Mouse (Mus musculus): ENCODE data around the gene Ap1s3. TPM values are rescaled to one million over a fixed set of nuclear protein-coding genes. Genes with fewer than 3 reads are reported as not detected.
A peak's percentile ranks its signal among the peaks of the same experiment; 100 is the strongest.

Gene Ap1s3
- polyA plus RNA-seq, 1 experiment from 2014 or later: 0.53 TPM

DNA sequence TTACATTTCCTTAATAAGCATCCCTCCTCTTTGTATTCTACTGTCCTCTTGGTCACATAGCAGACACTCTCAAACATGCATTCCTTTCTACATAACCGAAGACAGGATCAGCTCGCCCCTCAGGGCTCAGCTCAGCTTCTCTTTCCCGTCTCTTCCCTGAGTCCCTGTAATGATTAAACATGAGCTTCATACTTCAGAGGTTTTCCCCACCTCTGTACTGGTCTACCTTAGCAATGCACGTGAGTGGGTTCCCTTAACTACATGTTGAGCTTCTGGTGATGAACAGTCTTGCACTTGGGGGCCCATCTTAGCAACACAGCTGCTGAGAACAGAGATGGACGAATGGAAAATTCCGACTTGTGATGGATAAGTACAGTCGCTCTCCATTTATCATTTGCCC is 12.2 kb downstream of the Ap1s3 start:
- 77% methylated on average over 7 of the region's 7 CpGs for WGBS

DNA sequence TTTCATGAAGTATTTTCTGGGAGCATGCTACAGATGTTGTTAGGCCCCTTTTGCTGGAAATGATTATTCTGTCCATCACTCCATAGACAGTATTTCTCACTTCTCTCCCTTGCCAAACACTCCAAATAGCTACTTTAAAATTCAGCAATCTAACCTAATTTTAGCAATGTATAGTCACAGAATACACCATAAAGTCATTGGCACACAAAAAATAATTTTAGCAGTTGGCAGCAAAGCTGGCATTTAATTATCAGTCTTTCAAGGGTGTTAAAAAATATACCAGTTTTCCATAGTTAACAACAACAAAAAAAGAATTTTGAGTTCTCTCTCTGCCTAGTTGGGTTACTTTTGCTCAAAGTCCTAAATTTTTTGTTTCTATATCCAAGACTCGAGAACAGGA is 14.4 kb downstream of the Ap1s3 start:
- WGBS: 37% methylated on average over 1 of the region's 1 CpGs
- Histone ChIP-seq H3K4me3 (replicated peaks) (no peak overlapping the region), H3K4me1 (no peaks in the 10 kb centered on the region), H3K27me3 (replicated peaks) (no peaks in the 10 kb centered on the region), H3K36me3 (no peaks in the 10 kb centered on the region), H3K9ac (no peak overlapping the region), H3K4me2 (no peak overlapping the region), H3K9me3 (no peaks in the 10 kb centered on the region), H3K27ac (no peak overlapping the region)
- ATAC-seq (ENCODE audit: insufficient read depth, low FRiP score, low read depth): no peak

More for the DNA sequence above, 12.2 kb downstream of the Ap1s3 start:
- H3K36me3 ChIP-seq: no peaks in the 10 kb centered on the region
- H3K4me2 ChIP-seq: no peak overlapping the region
- no peaks in the 10 kb centered on the region for H3K4me1 ChIP-seq
- no peaks in the 10 kb centered on the region for H3K27me3 ChIP-seq (replicated peaks)
- no peak overlapping the region for H3K9ac ChIP-seq
- no peak overlapping the region for H3K4me3 ChIP-seq (replicated peaks)
- H3K27ac ChIP-seq: no peak overlapping the region
- no peak for ATAC-seq (ENCODE audit: insufficient read depth, low FRiP score, low read depth)
- H3K9me3 ChIP-seq: no peaks in the 10 kb centered on the region

DNA sequence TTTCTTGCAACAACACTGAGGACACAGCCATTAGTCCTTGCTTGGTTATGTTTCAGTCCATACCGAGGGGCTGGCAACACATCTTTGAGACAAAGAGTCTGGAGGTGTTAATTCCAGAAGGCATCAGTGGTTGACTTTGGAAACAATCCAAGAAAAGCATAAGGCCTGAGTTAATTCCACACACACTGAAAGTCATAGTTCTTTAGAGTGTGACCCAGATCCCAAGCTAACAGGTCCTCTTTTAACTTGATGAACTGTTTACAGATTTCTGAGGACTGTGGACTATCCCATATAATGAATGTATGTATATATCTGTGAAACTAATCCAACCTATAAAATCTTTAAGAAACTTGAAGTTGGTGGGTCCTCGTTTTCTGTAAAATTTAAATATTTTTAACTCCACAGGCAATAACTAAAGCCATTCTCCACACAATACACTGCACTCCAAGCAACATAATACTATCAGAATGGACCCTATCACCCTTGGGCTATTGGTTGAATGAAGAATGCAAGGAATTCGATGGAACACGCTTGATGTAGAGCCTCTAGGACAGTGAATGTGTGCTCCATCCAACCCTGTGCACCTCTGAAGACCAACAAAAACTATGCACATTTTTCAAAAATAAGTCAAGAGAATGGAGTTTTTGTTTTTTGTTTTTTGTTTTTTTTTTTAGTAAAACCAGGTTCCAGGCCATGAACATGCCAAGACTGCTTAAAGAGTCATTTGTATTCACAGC is 15.8 kb downstream of the Ap1s3 start:
- no peak overlapping the region for H3K9ac ChIP-seq
- no peaks in the 10 kb centered on the region for H3K27me3 ChIP-seq (replicated peaks)
- no peak overlapping the region for H3K27ac ChIP-seq
- no peaks in the 10 kb centered on the region for H3K36me3 ChIP-seq
- no peaks in the 10 kb centered on the region for H3K9me3 ChIP-seq
- H3K4me3 ChIP-seq (replicated peaks): no peak overlapping the region
- no peak overlapping the region for H3K4me2 ChIP-seq
- WGBS: 69% methylated on average over 4 of the region's 4 CpGs
- ATAC-seq (ENCODE audit: insufficient read depth, low FRiP score, low read depth): no peak
- no peaks in the 10 kb centered on the region for H3K4me1 ChIP-seq

DNA sequence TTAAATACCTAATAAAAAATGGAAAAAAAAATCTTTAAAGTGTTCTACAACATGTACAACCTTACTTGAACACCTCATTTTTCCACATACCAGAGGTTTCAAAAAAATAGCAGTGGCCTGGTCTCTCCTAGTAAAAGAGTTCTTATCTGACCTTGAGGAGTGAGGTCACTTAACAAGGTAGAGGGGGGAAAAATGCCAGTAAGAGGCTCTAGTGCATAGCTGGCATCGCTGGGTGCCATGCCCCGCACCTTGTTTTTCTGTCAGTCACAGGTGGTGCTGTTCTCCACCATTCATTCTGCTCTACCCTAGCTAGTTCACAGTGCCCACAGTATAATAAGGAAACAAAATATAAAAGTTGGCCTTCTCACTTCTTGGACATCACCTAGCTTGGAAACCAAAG is 16.8 kb downstream of the Ap1s3 start:
- no peaks in the 10 kb centered on the region for H3K9me3 ChIP-seq
- no peak overlapping the region for H3K27ac ChIP-seq
- 90% methylated on average over 2 of the region's 2 CpGs for WGBS
- no peaks in the 10 kb centered on the region for H3K27me3 ChIP-seq (replicated peaks)
- no peak overlapping the region for H3K9ac ChIP-seq
- ATAC-seq (ENCODE audit: insufficient read depth, low FRiP score, low read depth): 0 out of 2 replicates have a peak, but pooled peaks have one; percentile 35
- no peak overlapping the region for H3K4me2 ChIP-seq
- no peak overlapping the region for H3K4me3 ChIP-seq (replicated peaks)
- no peaks in the 10 kb centered on the region for H3K36me3 ChIP-seq
- no peaks in the 10 kb centered on the region for H3K4me1 ChIP-seq

DNA sequence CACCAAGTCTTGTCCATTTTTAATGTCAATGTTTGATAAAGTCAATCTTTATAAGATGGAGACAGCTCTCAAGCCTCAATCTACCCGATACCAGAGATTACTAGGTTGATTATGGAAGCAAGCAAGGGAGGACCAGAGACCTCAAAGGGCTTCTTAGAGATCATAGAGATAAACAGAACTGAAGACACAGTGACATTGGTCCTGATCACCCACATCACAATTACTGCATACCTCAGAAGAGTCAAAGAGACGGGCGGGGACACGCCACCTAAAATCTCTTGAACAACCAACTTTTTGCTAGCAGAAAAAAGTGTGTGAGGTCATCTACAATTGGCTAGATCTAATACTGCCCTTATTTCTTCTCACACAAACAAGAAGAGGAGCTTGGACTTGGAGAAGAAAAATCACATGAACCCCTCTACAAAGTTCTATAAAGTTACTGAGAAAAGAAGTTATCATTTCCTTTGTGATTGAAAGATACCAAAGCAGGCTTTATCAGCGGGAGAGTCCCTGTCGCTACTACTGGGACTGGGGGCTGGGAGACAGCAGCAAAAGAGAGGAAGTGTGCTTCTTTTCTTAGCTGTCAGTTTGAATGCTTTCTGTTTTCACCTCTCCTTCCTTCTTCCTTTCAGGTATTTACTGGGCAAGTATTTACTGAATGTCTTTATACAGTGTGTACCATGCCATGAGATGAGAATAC is 28.2 kb downstream of the Ap1s3 start:
- no peak overlapping the region for H3K9ac ChIP-seq
- no peak overlapping the region for H3K27ac ChIP-seq
- H3K9me3 ChIP-seq: no peaks in the 10 kb centered on the region
- 80% methylated on average over 6 of the region's 6 CpGs for WGBS
- H3K4me1 ChIP-seq: no peaks in the 10 kb centered on the region
- H3K4me2 ChIP-seq: no peak overlapping the region
- H3K36me3 ChIP-seq: no peaks in the 10 kb centered on the region
- ATAC-seq (ENCODE audit: insufficient read depth, low FRiP score, low read depth): no peak
- H3K4me3 ChIP-seq (replicated peaks): no peak overlapping the region
- H3K27me3 ChIP-seq (replicated peaks): no peaks in the 10 kb centered on the region

DNA sequence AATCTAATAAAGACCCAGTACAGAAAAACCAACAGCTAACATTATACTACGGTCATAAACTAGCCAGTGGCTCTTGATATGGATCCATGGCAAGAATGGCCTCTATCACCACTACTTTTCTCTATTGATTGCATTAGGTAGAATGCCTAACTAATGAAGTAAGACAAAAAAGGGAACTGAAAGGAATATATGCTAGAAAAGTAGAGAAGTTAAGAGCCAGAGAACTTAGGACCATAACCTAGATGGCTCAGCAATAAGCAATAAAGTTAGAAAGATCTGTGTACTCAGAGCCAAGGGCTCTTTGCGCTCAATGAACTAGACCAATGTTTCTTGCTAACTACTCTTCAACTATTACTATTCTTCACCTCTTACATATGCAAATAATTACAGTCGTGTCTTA is 29.1 kb downstream of the Ap1s3 start:
- Histone ChIP-seq H3K4me2 (no peak overlapping the region), H3K4me1 (no peaks in the 10 kb centered on the region), H3K36me3 (no peaks in the 10 kb centered on the region), H3K27ac (no peak overlapping the region), H3K9me3 (no peaks in the 10 kb centered on the region), H3K27me3 (replicated peaks) (no peaks in the 10 kb centered on the region), H3K9ac (no peak overlapping the region), H3K4me3 (replicated peaks) (no peak overlapping the region)
- 91% methylated on average over 3 of the region's 3 CpGs for WGBS
- ATAC-seq (ENCODE audit: insufficient read depth, low FRiP score, low read depth): no peak

DNA sequence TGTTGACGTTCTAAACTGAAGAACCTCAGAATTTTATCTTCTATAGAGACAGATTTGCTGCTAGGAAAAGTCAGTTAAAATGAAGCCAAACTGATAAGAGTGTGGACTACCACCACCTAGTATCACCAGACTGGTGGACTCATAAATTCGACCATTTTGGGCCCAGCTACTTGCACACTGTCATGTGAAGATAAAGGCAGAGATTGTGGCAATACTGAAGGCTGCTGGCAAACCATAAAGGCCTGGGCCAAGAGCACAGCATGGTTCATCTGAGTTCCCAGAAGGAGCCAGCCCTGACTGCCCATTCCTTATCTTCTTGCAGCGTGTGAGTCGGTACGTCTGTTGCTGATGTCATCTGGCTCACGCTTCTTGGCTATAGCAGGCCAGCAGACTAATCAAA is 30.4 kb downstream of the Ap1s3 start:
- no peak for ATAC-seq (ENCODE audit: insufficient read depth, low FRiP score, low read depth)
- Histone ChIP-seq H3K36me3 (no peaks in the 10 kb centered on the region), H3K4me3 (replicated peaks) (no peak overlapping the region), H3K9ac (no peak overlapping the region), H3K27ac (no peak overlapping the region), H3K27me3 (replicated peaks) (no peaks in the 10 kb centered on the region), H3K9me3 (no peaks in the 10 kb centered on the region), H3K4me2 (no peak overlapping the region), H3K4me1 (no peaks in the 10 kb centered on the region)
- WGBS: 69% methylated on average over 6 of the region's 6 CpGs

DNA sequence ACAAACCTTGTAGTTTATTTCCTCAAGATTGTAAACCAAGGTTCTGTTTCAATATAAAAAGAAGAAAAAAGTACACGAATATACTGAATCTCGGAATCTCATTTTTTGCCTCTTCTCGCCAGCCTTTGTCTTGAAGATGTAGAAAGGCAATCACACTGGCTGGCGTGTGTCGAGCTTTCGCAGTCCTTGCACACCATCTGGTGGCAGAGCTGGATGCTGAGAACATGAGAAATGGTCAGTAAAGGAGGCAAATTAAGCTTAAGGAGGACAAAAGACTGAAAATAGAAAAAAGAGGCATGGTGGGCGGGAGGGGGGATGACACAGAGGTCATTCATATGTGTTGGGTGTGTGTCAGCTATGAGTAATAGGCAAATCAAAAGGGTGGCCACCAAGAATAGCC is 31.6 kb downstream of the Ap1s3 start:
- Histone ChIP-seq H3K27ac (no peak overlapping the region), H3K9me3 (no peaks in the 10 kb centered on the region), H3K36me3 (no peaks in the 10 kb centered on the region), H3K4me1 (no peaks in the 10 kb centered on the region), H3K4me2 (no peak overlapping the region), H3K9ac (no peak overlapping the region), H3K4me3 (replicated peaks) (no peak overlapping the region), H3K27me3 (replicated peaks) (no peaks in the 10 kb centered on the region)
- 71% methylated on average over 7 of the region's 7 CpGs for WGBS
- ATAC-seq (ENCODE audit: insufficient read depth, low FRiP score, low read depth): no peak

DNA sequence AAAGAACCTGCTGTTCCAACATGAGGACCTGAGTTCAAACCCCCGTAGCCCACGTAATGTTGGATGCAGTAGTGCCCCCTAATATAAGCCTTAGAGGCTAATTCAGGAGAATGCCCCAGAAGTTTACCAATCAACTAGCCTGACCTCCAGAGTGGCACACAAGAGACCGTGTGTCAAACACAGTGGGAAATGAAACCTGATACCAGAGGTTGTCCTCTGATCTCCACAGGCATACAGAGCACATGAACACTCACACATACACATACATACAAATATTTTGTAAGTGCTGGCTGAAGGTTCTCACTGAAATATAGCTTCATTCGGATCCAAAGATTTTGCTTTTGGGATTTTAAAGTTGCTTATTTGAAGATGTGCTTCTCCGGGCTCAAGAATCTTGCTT is 32.1 kb downstream of the Ap1s3 start:
- H3K27ac ChIP-seq: no peak overlapping the region
- H3K4me1 ChIP-seq: no peaks in the 10 kb centered on the region
- H3K27me3 ChIP-seq (replicated peaks): no peaks in the 10 kb centered on the region
- H3K4me2 ChIP-seq: no peak overlapping the region
- H3K4me3 ChIP-seq (replicated peaks): no peak overlapping the region
- 73% methylated on average over 5 of the region's 5 CpGs for WGBS
- no peaks in the 10 kb centered on the region for H3K36me3 ChIP-seq
- H3K9ac ChIP-seq: no peak overlapping the region
- H3K9me3 ChIP-seq: no peaks in the 10 kb centered on the region
- no peak for ATAC-seq (ENCODE audit: insufficient read depth, low FRiP score, low read depth)

DNA sequence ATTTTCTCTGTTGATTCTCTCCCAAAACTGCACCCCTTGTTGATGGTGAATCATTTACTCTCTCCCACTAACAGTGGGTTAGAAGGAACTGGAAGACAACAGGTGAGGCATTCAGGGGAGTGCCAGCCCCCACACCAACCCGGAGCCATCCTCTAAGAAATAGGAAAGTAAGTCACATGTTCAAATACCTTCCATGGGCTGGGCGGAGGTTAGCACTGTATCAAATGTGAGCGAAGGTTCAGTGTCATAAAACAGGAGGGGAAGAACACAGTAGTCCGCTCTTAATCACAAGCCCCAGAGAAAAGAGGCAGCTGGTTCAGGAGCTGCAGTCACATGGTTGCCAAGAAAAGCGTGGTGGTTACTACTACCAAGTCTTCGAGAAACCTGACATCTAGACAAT is 32.7 kb downstream of the Ap1s3 start:
- no peaks in the 10 kb centered on the region for H3K27me3 ChIP-seq (replicated peaks)
- no peak overlapping the region for H3K4me3 ChIP-seq (replicated peaks)
- H3K4me1 ChIP-seq: no peaks in the 10 kb centered on the region
- no peaks in the 10 kb centered on the region for H3K36me3 ChIP-seq
- 84% methylated on average over 6 of the region's 6 CpGs for WGBS
- no peaks in the 10 kb centered on the region for H3K9me3 ChIP-seq
- no peak for ATAC-seq (ENCODE audit: insufficient read depth, low FRiP score, low read depth)
- H3K9ac ChIP-seq: no peak overlapping the region
- H3K4me2 ChIP-seq: no peak overlapping the region
- H3K27ac ChIP-seq: no peak overlapping the region

DNA sequence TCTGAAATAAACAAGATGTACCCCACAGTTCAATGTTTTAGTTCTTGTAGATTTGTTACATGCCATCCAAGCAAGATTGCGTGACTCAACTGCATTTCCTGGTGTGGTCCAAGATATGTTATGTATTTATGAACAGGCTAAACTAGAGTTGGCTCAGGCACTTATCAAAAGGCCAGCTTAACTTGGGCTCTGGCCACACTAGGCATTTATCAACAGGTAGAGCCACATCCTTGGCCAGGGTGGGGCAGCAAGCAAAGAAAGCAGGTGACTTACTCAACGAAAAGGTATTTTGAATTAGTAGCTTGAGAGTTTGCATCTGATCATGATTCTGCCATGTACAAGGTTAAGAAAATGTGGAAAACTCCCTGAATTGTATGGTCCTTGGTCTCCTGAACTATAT is 34.0 kb downstream of the Ap1s3 start:
- H3K9ac ChIP-seq: no peak overlapping the region
- H3K9me3 ChIP-seq: no peaks in the 10 kb centered on the region
- no peak overlapping the region for H3K4me2 ChIP-seq
- H3K4me3 ChIP-seq (replicated peaks): no peak overlapping the region
- H3K27me3 ChIP-seq (replicated peaks): no peaks in the 10 kb centered on the region
- H3K4me1 ChIP-seq: no peaks in the 10 kb centered on the region
- no peaks in the 10 kb centered on the region for H3K36me3 ChIP-seq
- WGBS: 75% methylated on average over 2 of the region's 2 CpGs
- ATAC-seq (ENCODE audit: insufficient read depth, low FRiP score, low read depth): peak; percentile 65; the same call in 1 of the 2 replicates
- H3K27ac ChIP-seq: no peak overlapping the region

DNA sequence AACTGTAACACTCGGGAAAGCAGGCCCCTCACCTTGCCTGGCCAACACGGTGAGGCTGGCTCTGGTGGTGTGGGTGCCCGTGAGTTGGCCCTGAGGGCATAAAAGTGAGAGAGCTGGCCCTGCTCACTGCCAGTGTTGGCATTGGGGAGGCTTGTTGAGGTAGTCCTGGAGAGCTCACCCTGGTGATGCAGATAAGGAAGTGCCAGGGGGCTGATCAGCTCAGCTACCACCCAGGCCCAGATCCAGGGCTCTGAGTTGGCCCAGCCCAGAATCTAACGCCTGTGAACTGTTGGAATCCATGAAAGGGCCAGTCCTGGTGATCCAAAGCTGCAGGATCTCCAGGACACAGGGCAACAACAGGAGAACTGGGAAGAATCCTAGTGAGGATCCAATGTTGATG is 40.3 kb downstream of the Ap1s3 start:
- no peak for ATAC-seq (ENCODE audit: insufficient read depth, low FRiP score, low read depth)
- no peak overlapping the region for H3K4me3 ChIP-seq (replicated peaks)
- WGBS: 87% methylated on average over 4 of the region's 4 CpGs

More for the DNA sequence above, 40.3 kb downstream of the Ap1s3 start:
- H3K27ac ChIP-seq: no peak overlapping the region
- no peak overlapping the region for H3K4me2 ChIP-seq
- H3K27me3 ChIP-seq (replicated peaks): no peaks in the 10 kb centered on the region
- H3K9ac ChIP-seq: no peak overlapping the region
- no peaks in the 10 kb centered on the region for H3K9me3 ChIP-seq
- no peaks in the 10 kb centered on the region for H3K36me3 ChIP-seq
- H3K4me1 ChIP-seq: no peaks in the 10 kb centered on the region
